Mouse (Mus musculus) erythroblast, embryonic 14.5 days (primary cell): ENCODE measurements at regions not wholly inside any gene's neighbourhood (a gene's known extent, or its start where the extent isn't known, plus 50 kb on each side); places are given as distances from the start of the nearest gene placed in this dataset.

Source experiments
- GATA1 ChIP-seq: IDR thresholded peaks from 2 replicates; pipeline ENCODE4 v1.6.1; 2012; ENCODE audit warnings: low read length, inconsistent platforms, mixed read lengths
- TAL1 ChIP-seq: IDR thresholded peaks from 3 replicates; pipeline ENCODE4 v1.6.1; 2012; ENCODE audit warnings: low read length, inconsistent platforms, mixed read lengths

DNA sequence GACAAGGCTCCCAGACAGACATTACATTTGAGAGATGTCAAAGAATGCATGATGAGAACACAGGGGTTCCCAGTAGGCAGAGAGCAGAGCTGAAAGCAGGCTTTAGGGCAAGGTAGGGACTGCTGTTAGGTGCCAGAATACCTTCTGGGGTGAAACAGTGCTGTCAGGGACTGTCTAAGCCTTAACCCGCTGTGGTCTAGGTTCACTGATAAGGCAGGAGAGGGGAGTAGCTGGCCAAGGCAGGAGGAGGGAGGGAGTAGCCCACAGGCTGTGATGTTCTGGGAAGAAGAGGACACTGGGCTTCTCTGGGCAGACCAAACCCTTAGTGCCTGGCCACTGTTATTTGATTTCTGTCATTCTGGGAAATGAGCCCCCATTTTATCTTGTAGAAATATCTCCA is 114.1 kb downstream of the Cdh26 start:
- TF ChIP-seq GATA1 (no peak), TAL1 (no peak)
